Mouse (Mus musculus): ENCODE data around the gene Syn3. TPM values are rescaled to one million over a fixed set of nuclear protein-coding genes. Genes with fewer than 3 reads are reported as not detected.
A peak's percentile ranks its signal among the peaks of the same experiment; 100 is the strongest.

Syn3 gene
- total and polyA plus RNA-seq, 2 experiments from 2014 or later = 22.0 to 67.0 TPM

DNA sequence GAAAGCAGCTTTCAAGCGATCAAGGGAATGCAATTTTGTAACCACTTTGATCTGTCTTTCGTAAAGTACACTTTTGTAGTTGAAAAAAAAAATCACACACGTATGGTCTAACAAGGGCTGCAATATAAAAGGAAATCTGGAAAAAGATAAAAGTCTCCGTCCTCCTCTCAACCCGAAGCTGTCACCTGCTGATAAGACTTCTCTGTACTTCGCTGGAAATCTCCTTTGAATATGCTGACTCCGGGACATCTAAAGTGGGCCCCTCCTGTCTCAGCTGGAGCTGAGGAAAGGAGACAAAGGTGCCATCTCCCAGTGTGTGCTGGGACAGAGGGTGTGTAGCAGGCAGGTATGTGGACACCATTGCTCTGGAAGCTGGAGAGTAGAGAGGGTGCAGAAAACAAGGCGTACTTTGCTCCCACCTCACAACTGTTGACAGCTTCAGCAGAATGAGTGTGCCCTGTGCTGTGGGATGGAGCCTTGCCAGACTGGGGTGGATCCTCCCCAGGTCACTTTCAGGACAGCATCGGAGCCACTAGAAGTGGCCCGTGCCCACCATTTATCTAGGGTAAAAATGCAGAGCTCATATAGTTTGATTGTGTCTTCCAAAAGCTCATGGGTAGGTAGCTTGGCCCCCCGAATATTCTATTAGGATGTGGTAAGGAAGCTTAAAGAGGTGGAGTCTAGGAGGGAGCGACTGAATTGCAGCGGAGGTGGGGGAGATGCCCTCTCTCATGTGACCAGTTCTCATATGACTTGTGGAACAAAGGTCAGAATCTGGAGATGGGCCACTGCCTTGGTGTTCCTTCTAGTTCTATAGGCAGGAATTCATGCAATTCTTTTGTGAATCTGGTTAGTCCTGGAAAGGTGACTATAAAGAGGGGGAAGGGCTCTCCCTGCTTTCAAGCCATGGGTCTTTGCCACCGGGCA, 405.3 kb downstream of the Syn3 start:
- DNase-seq (ENCODE audit: low spot score) (no peak), ATAC-seq (ENCODE audit: low FRiP score) (no peak)
- Histone ChIP-seq H3K4me2 (ENCODE audit: low read depth, low read length, poor library complexity, severe bottlenecking) (no peak overlapping the region), H3K4me1 (ENCODE audit: insufficient read depth, low read length) (no peaks in the 10 kb centered on the region), H3K9ac (replicated peaks; ENCODE audit: low read length, poor library complexity, severe bottlenecking) (no peak overlapping the region), H3K36me3 (ENCODE audit: insufficient read depth, low read length) (no peaks in the 10 kb centered on the region), H3K4me3 (ENCODE audit: low read depth, low read length) (no peak overlapping the region), H3K27me3 (ENCODE audit: insufficient read depth, low read length) (no peaks in the 10 kb centered on the region), H3K9me3 (ENCODE audit: low read length) (no peaks in the 10 kb centered on the region), H3K27ac (ENCODE audit: low read depth, low read length) (peak overlapping the region; percentile 57; the same call in 1 of the 2 replicates)
- TF ChIP-seq CTCF (IDR thresholded peaks at IDR 0.05) = no peak
- WGBS = 68% methylated on average over 14 of the region's 14 CpGs

DNA sequence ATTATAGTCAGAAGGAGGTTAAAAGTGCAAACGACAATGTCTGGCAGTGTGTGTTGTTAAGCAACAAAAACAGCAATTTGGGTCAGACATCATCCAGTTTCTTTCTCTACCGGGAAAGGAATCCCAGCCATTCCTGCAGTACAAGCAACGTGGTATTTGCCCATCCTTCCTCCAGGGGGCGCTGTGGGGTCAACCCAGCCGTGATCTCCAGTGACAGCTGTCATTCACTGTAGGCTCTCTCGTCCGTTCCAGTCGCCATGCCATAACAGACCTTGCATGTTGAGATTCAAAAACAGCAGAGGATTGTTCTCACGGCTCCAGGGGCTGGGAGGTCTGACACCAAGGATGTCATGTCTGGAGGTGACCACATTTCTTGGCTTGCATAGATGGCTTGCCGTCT, 406.8 kb downstream of the Syn3 start:
- H3K4me3 ChIP-seq (ENCODE audit: low read depth, low read length) = no peak overlapping the region
- no peak overlapping the region for H3K9ac ChIP-seq (replicated peaks; ENCODE audit: low read length, poor library complexity, severe bottlenecking)
- WGBS = 52% methylated on average over 10 of the region's 10 CpGs
- DNase-seq (ENCODE audit: low spot score) (no peak), ATAC-seq (ENCODE audit: low FRiP score) (no peak)
- H3K36me3 ChIP-seq (ENCODE audit: insufficient read depth, low read length) = no peaks in the 10 kb centered on the region
- TF ChIP-seq CTCF (IDR thresholded peaks at IDR 0.05) = peak; percentile 67
- no peak overlapping the region for H3K27ac ChIP-seq (ENCODE audit: low read depth, low read length)
- H3K9me3 ChIP-seq (ENCODE audit: low read length) = no peaks in the 10 kb centered on the region
- no peaks in the 10 kb centered on the region for H3K4me1 ChIP-seq (ENCODE audit: insufficient read depth, low read length)
- no peaks in the 10 kb centered on the region for H3K27me3 ChIP-seq (ENCODE audit: insufficient read depth, low read length)
- no peak overlapping the region for H3K4me2 ChIP-seq (ENCODE audit: low read depth, low read length, poor library complexity, severe bottlenecking)

- H3K9ac ChIP-seq (replicated peaks; ENCODE audit: low read length, poor library complexity, severe bottlenecking) = no peak overlapping the region
- H3K4me1 ChIP-seq (ENCODE audit: insufficient read depth, low read length) = no peaks in the 10 kb centered on the region
- no peaks in the 10 kb centered on the region for H3K9me3 ChIP-seq (ENCODE audit: low read length)
- no peak for TF ChIP-seq CTCF (IDR thresholded peaks at IDR 0.05)
- no peak overlapping the region for H3K4me2 ChIP-seq (ENCODE audit: low read depth, low read length, poor library complexity, severe bottlenecking)
- H3K27ac ChIP-seq (ENCODE audit: low read depth, low read length) = no peak overlapping the region
- no peaks in the 10 kb centered on the region for H3K27me3 ChIP-seq (ENCODE audit: insufficient read depth, low read length)
- 90% methylated on average over 9 of the region's 9 CpGs for WGBS
- ATAC-seq (ENCODE audit: low FRiP score) = 0 out of 2 replicates have a peak, but pooled peaks have one; percentile 31
- H3K4me3 ChIP-seq (ENCODE audit: low read depth, low read length) = no peak overlapping the region
- no peak for DNase-seq (ENCODE audit: low spot score)
- H3K36me3 ChIP-seq (ENCODE audit: insufficient read depth, low read length) = no peaks in the 10 kb centered on the region
Measured at GRCm38 (mm10) chr10:86079921-86080320, 418.8 kb downstream of the Syn3 start.

GRCm38 (mm10) chr10:86078761-86079160, 419.9 kb downstream of the Syn3 start:
- Histone ChIP-seq H3K36me3 (ENCODE audit: insufficient read depth, low read length) (no peaks in the 10 kb centered on the region), H3K4me1 (ENCODE audit: insufficient read depth, low read length) (no peaks in the 10 kb centered on the region), H3K9ac (replicated peaks; ENCODE audit: low read length, poor library complexity, severe bottlenecking) (no peak overlapping the region), H3K4me3 (ENCODE audit: low read depth, low read length) (no peak overlapping the region), H3K9me3 (ENCODE audit: low read length) (0 out of 2 replicates have a peak, but pooled peaks cover 3% of the 10 kb centered on the region), H3K27ac (ENCODE audit: low read depth, low read length) (no peak overlapping the region), H3K4me2 (ENCODE audit: low read depth, low read length, poor library complexity, severe bottlenecking) (no peak overlapping the region), H3K27me3 (ENCODE audit: insufficient read depth, low read length) (no peaks in the 10 kb centered on the region)
- TF ChIP-seq CTCF (IDR thresholded peaks at IDR 0.05) = no peak
- DNase-seq (ENCODE audit: low spot score) (peak; percentile 26), ATAC-seq (ENCODE audit: low FRiP score) (no peak)
- WGBS = 84% methylated on average over 2 of the region's 2 CpGs

GRCm38 (mm10) chr10:86077272-86077671, 421.4 kb downstream of the Syn3 start:
- Histone ChIP-seq H3K4me1 (ENCODE audit: insufficient read depth, low read length) (no peaks in the 10 kb centered on the region), H3K4me3 (ENCODE audit: low read depth, low read length) (no peak overlapping the region), H3K27ac (ENCODE audit: low read depth, low read length) (no peak overlapping the region), H3K36me3 (ENCODE audit: insufficient read depth, low read length) (peaks cover 3% of the 10 kb centered on the region; the same call in 1 of the 2 replicates), H3K9me3 (ENCODE audit: low read length) (0 out of 2 replicates have a peak, but pooled peaks cover 5% of the 10 kb centered on the region), H3K27me3 (ENCODE audit: insufficient read depth, low read length) (no peaks in the 10 kb centered on the region), H3K4me2 (ENCODE audit: low read depth, low read length, poor library complexity, severe bottlenecking) (no peak overlapping the region), H3K9ac (replicated peaks; ENCODE audit: low read length, poor library complexity, severe bottlenecking) (no peak overlapping the region)
- no peak for TF ChIP-seq CTCF (IDR thresholded peaks at IDR 0.05)
- ATAC-seq (ENCODE audit: low FRiP score) (no peak), DNase-seq (ENCODE audit: low spot score) (peak; percentile 12)
- WGBS = 85% methylated on average over 2 of the region's 2 CpGs
